Mouse (Mus musculus): ENCODE data around the gene Supv3l1. TPM values are rescaled to one million over a fixed set of nuclear protein-coding genes. Genes with fewer than 3 reads are reported as not detected.
"Not testable (repeated sequence)": the region's sequence is repeated elsewhere in the genome, so short reads cannot be mapped to it uniquely, and the experiment has no call there.

Supv3l1 gene
- polyA plus RNA-seq (2012; rRNA removed) = 16.6 and 17.1 TPM in 2 replicates

GRCm38 (mm10) chr10:62449364-62450279 is at the start of gene Supv3l1, which contains the start of gene 4930507D05Rik:
TSS of gene Supv3l1 (minus strand) at chr10:62449738.
TSS of gene 4930507D05Rik (plus strand) at chr10:62449489.
- peak; percentile 80 for DNase-seq (ENCODE audit: low read depth)

- not testable (repeated sequence) for DNase-seq (ENCODE audit: low read depth)
These were observed 42.1 kb upstream of the Supv3l1 start for GRCm38 (mm10) chr10:62491681-62492080.

GRCm38 (mm10) chr10:62488266-62488665 is 38.7 kb upstream of the Supv3l1 start:
- DNase-seq (ENCODE audit: low read depth) = no peak

- peak; percentile 92 for DNase-seq (ENCODE audit: low read depth)
These were observed 37.3 kb upstream of the Supv3l1 start, which contains the start of gene Vps26a for GRCm38 (mm10) chr10:62486618-62487415. TSS of gene Vps26a (minus strand) at chr10:62486805.

GRCm38 (mm10) chr10:62485878-62486582 is 36.5 kb upstream of the Supv3l1 start:
- DNase-seq (ENCODE audit: low read depth) = no peak

GRCm38 (mm10) chr10:62481108-62481852 is 31.7 kb upstream of the Supv3l1 start:
- DNase-seq (ENCODE audit: low read depth) = peak; percentile 59

- no peak for DNase-seq (ENCODE audit: low read depth)
These were observed 27.4 kb upstream of the Supv3l1 start for GRCm38 (mm10) chr10:62476980-62477379.

- DNase-seq (ENCODE audit: low read depth) = no peak
These were observed 25.4 kb upstream of the Supv3l1 start for GRCm38 (mm10) chr10:62474944-62475343.

- DNase-seq (ENCODE audit: low read depth) = no peak
These were observed 21.6 kb upstream of the Supv3l1 start for GRCm38 (mm10) chr10:62471105-62471504.

- DNase-seq (ENCODE audit: low read depth) = no peak
These were observed 20.2 kb upstream of the Supv3l1 start for GRCm38 (mm10) chr10:62469736-62470135.

GRCm38 (mm10) chr10:62461321-62461720 is 11.8 kb upstream of the Supv3l1 start:
- DNase-seq (ENCODE audit: low read depth) = no peak

GRCm38 (mm10) chr10:62452001-62452400 is 2.5 kb upstream of the Supv3l1 start:
- not testable (repeated sequence) for DNase-seq (ENCODE audit: low read depth)

GRCm38 (mm10) chr10:62450280-62450640 is 722 bp upstream of the Supv3l1 start:
- DNase-seq (ENCODE audit: low read depth) = no peak

- DNase-seq (ENCODE audit: low read depth) = no peak
These were observed 19.1 kb downstream of the Supv3l1 start for GRCm38 (mm10) chr10:62430427-62430826.

- no peak for DNase-seq (ENCODE audit: low read depth)
These were observed 24.3 kb downstream of the Supv3l1 start for GRCm38 (mm10) chr10:62425081-62425871.

- no peak for DNase-seq (ENCODE audit: low read depth)
These were observed 27.3 kb downstream of the Supv3l1 start, which contains the start of gene Hkdc1 for GRCm38 (mm10) chr10:62422255-62422654. TSS of gene Hkdc1 (minus strand) at chr10:62422491.

- no peak for DNase-seq (ENCODE audit: low read depth)
These were observed 28.4 kb downstream of the Supv3l1 start for GRCm38 (mm10) chr10:62421127-62421526.

- no peak for DNase-seq (ENCODE audit: low read depth)
These were observed 29.1 kb downstream of the Supv3l1 start for GRCm38 (mm10) chr10:62420399-62420798.

GRCm38 (mm10) chr10:62419422-62419821 is 30.1 kb downstream of the Supv3l1 start:
- DNase-seq (ENCODE audit: low read depth) = no peak

GRCm38 (mm10) chr10:62418831-62419356 is 30.6 kb downstream of the Supv3l1 start:
- no peak for DNase-seq (ENCODE audit: low read depth)

Data from gonadal fat pad, adult 2 months (tissue).